Mouse (Mus musculus) lung, postnatal 0 days (tissue): ENCODE measurements around the gene Dmxl2.

ENCODE experiments used
- CTCF ChIP-seq: IDR thresholded peaks from 2 replicates; pipeline ENCODE4 v1.5.1; 2016; ENCODE audit warnings: antibody characterized with exemption, mild to moderate bottlenecking
- EP300 ChIP-seq: IDR thresholded peaks from 2 replicates; pipeline ENCODE4 v1.6.1; 2016; ENCODE audit warnings: antibody characterized with exemption, mild to moderate bottlenecking, control low read depth

DNA sequence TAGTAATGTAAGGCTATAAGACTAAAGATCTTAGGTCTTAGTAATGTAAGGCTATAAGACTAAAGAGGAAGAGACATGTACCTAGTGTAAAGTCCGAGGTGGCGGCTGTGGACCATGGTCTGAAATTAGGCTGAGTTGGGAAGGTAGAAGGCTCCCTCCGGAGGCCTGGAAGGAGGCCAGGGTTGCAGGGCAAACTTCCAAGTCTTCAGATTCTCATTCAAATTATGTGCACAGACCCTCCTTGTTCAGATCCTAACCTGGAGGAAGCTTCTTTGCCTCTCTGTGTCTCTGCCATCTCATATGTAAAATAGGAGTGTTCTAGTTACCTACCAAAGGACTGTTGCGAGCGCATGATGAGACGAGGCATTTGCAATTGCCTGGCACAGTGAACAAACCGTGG is 34.8 kb upstream of the Dmxl2 start:
- no peak for TF ChIP-seq CTCF
- TF ChIP-seq EP300, result no peak
